Mouse (Mus musculus) liver, embryonic 14.5 days (tissue): ENCODE results near the gene Slc9a8.

Experiments
- CTCF ChIP-seq: IDR thresholded peaks from 2 replicates; pipeline ENCODE4 v1.5.1; 2016; ENCODE audit warnings: antibody characterized with exemption, low read depth, control low read depth
- EP300 ChIP-seq: IDR thresholded peaks from 2 replicates; pipeline ENCODE4 v1.6.1; 2016; ENCODE audit warnings: antibody characterized with exemption, low read depth

- TF ChIP-seq CTCF (no peak), EP300 (no peak)
Observed at GRCm38 (mm10) chr2:167374191-167374805, 47.2 kb upstream of the Slc9a8 start.
